Mouse (Mus musculus) adrenal gland, postnatal 4 days (tissue): ENCODE measurements at regions not wholly inside any gene's neighbourhood (a gene's known extent, or its start where the extent isn't known, plus 50 kb on each side); places are given as distances from the start of the nearest gene placed in this dataset.

Source experiments
- DNase-seq, 2 experiments: peaks; one replicate each; pipeline ENCODE4 v3.0.0; 2021 to 2022; ENCODE audit warnings: low spot score in 2 of 2, mixed read lengths in 2 of 2

- DNase-seq = no peak
Observed at GRCm38 (mm10) chr13:112037731-112038380, 229.1 kb upstream of the Map3k1 start.

DNA sequence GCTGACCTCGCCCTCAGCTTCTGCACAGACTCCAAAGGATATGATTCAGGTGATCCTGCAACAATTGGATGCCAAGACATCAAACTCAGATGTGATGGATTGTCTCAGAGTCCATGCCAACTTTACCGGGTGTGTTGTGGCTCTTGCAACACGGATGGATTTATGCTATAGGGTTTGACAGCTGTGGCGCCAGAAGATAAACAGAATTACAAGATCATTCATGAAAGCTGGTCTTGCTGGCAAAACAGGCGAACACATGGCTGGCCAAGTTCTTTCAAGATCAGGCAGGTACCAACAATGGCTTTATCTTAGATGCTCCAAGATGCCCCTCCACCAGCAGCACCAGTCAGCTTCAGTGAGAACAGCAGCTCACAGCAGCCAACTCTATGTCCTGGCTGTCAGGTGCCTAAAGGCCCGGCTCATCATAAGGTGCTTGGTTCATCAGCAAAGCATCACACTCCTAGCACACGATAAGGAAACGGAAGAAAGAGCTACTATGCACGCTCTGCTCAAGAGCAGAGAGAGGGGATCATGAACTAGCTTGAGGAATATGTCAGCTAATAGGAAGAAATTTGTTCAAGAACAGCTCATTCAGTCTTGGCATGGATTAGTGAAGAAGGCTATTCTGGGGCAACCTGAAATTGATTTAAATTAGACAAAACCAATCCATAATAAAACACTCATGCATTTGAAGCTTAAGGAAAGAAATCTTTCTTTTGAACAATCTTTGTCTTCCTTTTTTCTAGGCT, 229.9 kb upstream of the Map3k1 start:
- no peak for DNase-seq

- no peak for DNase-seq
Observed at GRCm38 (mm10) chr13:112039422-112040145, 230.8 kb upstream of the Map3k1 start.

DNA sequence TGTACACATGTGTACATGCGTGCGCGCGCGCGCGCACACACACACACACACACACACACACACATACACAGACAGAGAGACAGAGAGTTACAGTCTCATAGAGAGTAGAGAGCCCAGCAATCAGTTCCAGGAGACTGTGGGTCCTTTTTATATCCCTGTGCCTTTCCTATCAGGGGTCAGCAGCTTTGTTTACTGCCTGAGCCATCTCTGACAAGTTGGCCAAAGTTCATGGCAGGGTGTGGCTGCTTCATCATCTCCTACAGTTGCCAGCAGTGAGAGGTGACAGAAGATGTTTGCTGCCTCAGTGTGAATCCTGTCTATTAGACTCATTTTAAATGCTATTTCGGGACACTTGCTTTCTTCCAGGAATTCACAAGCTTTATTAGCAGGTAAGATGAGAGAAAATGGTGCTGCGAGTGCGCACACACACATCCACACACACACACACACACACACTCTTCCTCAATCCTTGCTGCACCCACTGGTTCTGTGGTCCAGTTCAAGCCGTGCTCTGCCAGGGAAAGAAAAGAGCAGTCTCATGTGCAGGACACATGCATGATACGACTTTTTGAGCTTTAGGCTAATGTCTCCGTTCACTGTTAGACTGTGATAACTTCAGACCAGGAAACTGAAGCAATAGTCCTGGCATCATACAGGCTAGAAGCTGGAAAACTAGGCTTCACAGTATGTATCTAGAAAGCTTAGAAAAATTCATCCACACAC, 234.9 kb upstream of the Map3k1 start:
- no peak for DNase-seq

GRCm38 (mm10) chr13:112044372-112044771, 235.6 kb upstream of the Map3k1 start:
- DNase-seq = no peak

- no peak for DNase-seq
Observed at GRCm38 (mm10) chr13:112046247-112047211, 237.7 kb upstream of the Map3k1 start.

DNA sequence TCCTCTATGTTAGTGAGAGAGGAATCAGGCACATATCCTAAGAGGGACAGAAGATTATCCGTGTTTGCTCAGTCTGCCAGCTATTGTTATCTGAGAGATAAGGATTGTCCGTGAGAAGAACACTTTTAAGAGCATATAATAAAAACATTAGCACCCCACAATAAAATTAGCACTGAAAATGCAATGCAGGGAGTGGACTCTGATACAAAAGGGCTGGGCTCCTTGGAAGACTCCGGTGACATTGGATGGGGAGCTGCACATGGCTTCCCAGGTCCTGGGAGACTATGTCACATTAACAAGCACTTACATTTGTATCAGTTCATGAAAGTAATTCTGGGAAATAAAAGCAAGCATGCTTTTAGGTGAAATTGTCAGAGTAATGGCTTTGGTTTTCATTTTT, 238.6 kb upstream of the Map3k1 start:
- DNase-seq = no peak

GRCm38 (mm10) chr13:112047874-112048273, 239.1 kb upstream of the Map3k1 start:
- DNase-seq = no peak

DNA sequence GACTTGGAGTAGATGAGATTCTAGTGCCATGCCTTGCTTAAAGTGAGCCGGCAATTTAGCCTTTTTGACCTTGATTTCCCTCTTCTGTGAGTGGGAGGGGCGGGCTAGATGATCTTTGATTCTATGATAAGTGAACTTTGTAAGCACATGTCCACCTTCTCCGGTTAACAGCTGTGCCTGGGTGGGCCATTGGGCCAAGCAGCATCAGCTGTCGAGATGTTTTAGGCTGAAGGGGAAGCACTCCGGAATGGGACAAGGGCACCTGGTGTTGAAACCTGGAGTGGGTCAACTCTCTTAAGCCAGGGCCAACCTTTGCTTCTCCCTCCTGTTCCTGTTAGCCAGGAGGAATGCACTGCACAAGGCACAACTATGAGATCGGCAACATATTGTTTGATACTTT, 239.5 kb upstream of the Map3k1 start:
- no peak for DNase-seq

GRCm38 (mm10) chr13:112050892-112051291, 237.4 kb upstream of the Ankrd55 start:
- no peak for DNase-seq

GRCm38 (mm10) chr13:112052011-112052410, 236.2 kb upstream of the Ankrd55 start:
- no peak for DNase-seq

- DNase-seq = no peak
Observed at GRCm38 (mm10) chr13:112052456-112052855, 235.8 kb upstream of the Ankrd55 start.

GRCm38 (mm10) chr13:112054879-112055371, 233.3 kb upstream of the Ankrd55 start:
- DNase-seq = no peak

- no peak for DNase-seq
Observed at GRCm38 (mm10) chr13:112058218-112058617, 230.0 kb upstream of the Ankrd55 start.

- no peak for DNase-seq
Observed at GRCm38 (mm10) chr13:112058771-112059170, 229.5 kb upstream of the Ankrd55 start.

- DNase-seq = no peak
Observed at GRCm38 (mm10) chr13:112062024-112062423, 226.2 kb upstream of the Ankrd55 start.

DNA sequence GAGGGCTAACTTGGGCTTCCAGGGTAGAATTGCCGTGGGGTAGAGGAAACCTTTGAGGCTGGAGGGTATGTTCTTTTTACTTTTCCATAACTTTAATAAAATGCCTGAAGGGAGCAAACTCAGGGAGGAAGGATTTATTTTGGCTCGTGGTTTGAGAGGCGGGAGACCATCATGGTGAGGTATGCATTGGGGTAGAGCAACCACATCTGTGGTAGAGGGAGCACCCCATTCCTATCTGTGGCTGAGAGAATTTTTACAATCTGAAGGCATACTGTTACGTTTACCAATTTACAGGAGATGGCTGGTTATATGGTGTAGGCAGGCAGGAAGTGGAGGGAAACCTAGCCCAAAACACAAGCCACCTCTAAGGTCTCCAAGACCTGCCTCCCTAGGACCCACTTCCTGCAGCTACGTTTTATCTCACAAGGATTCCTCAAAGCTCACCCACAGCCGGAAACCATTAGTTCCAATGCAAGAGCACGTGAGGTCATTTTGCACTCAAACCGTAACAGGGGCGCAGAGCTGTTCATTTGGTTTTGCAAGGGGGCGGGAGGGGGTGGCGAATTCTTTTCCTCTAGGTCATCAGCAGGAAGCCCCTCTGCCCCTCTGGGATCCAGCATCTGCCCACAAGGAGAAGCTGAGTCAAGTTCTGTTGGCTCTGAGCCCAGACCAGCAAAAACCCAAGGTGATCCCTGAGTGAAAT, 224.7 kb upstream of the Ankrd55 start:
- DNase-seq = no peak

- DNase-seq = no peak
Observed at GRCm38 (mm10) chr13:112064681-112065080, 223.6 kb upstream of the Ankrd55 start.

DNA sequence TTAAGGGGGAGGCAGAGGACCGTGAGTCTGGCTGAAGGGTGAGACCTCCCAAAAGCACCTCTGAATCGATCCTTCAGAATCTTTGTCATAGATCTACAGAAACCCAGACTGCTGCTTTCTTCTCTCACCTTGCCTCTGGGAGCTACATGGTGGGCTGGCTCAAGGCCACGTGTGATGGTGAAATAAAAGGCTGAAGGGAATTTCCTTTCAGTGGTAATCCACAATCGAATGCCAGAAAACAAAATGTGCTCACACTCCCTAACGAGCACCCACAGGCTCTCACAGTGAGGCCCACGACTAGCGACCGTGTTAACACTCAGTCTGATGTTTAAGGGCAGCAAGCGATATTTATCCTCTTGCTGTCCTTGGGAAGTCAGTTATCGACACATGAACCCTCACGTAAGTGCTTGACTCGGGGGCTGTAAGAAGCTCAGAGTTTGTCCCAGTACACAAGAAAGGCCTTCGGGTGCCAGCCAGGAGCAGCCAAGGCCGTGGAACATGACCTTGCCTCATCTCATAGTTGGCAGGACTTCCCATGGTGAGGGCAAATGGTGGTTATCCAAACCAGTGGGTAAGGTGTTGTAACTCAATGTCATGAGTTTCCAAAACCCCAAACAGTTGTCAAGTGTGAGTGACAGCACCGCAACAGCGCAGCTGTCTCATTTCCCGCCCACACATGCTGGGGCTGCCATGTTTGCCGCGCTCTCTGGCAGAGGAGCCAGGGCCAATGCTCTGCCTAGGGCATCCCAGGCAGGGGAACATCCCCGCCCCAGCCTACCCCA, 221.0 kb upstream of the Ankrd55 start:
- peak in 1 of 2 experiments; percentile 30 for DNase-seq
